8 mouse cellular contexts compared by ENCODE assay signal in the genomic region with DNA sequence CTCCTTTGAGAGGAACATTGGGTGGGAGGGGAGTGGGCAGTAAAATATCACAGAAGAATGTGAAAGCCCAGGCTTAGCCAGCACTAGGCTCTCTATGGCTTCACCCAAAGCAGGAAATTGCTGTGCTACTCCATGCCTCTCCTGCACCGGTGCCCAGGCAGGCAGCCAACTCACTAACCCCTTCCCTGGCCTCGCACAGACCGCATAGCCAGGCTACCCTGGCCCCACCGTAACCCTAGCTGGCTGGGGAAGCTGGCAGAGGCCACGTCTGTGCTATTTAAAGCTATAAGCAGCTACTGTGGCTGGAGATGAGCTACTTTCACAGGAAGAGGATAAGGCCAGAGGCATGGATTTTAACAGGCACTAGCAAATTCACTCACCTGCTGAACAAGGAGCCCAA. TPM values are rescaled to one million over a fixed set of nuclear protein-coding genes. Genes with fewer than 3 reads are reported as not detected.
A peak's percentile ranks its signal among the peaks of the same experiment; 100 is the strongest.
DNase-seq lines count a peak whose midpoint lies in the region; ATAC-seq and TF ChIP-seq lines count a peak whose summit lies in the region.

No protein-coding gene starts in this region.

- no peak overlapping the region for H3K9ac ChIP-seq in liver, embryonic 12.5 days
- H3K9ac ChIP-seq in kidney, postnatal 0 days (ENCODE audit: low read depth, low read length) = no peak overlapping the region

- TF ChIP-seq CTCF in kidney, postnatal 0 days (IDR thresholded peaks at IDR 0.05; ENCODE audit: low read depth) = no peak

- H3K4me3 ChIP-seq in liver, embryonic 12.5 days = no peak overlapping the region
- H3K4me3 ChIP-seq in kidney, postnatal 0 days (replicated peaks; ENCODE audit: low read depth, low read length) = no peak overlapping the region
- H3K4me3 ChIP-seq in megakaryocyte, embryonic 14.5 days (replicated peaks) = peak overlapping the region; percentile 80

- no peak overlapping the region for H3K27ac ChIP-seq in liver, embryonic 12.5 days
- no peak overlapping the region for H3K27ac ChIP-seq in kidney, postnatal 0 days

- no peak overlapping the region for H3K4me2 ChIP-seq in liver, embryonic 12.5 days
- H3K4me2 ChIP-seq in kidney, postnatal 0 days (ENCODE audit: low read length) = no peak overlapping the region

- H3K9me3 ChIP-seq in liver, embryonic 12.5 days (replicated peaks) = no peaks in the 10 kb centered on the region
- no peaks in the 10 kb centered on the region for H3K9me3 ChIP-seq in kidney, postnatal 0 days (replicated peaks; ENCODE audit: low read length)
- no peaks in the 10 kb centered on the region for H3K9me3 ChIP-seq in megakaryocyte, embryonic 14.5 days

- ATAC-seq in liver, embryonic 12.5 days = no peak
- ATAC-seq in kidney, postnatal 0 days (replicated peaks; ENCODE audit: low FRiP score, low read depth) = peak; percentile 82

- no peaks in the 10 kb centered on the region for H3K27me3 ChIP-seq in liver, embryonic 12.5 days (replicated peaks)
- no peaks in the 10 kb centered on the region for H3K27me3 ChIP-seq in kidney, postnatal 0 days (ENCODE audit: insufficient read depth, low read length)
- H3K27me3 ChIP-seq in megakaryocyte, embryonic 14.5 days (replicated peaks) = no peaks in the 10 kb centered on the region

- WGBS in liver, embryonic 12.5 days (ENCODE audit: insufficient replicate concordance) = 21% methylated on average over 5 of the region's 5 CpGs
- 4% methylated on average over 5 of the region's 5 CpGs for WGBS in kidney, postnatal 0 days

- H3K4me1 ChIP-seq in liver, embryonic 12.5 days = no peaks in the 10 kb centered on the region
- no peaks in the 10 kb centered on the region for H3K4me1 ChIP-seq in kidney, postnatal 0 days (replicated peaks; ENCODE audit: insufficient read depth, low read length)
- peaks cover 33% of the 10 kb centered on the region for H3K4me1 ChIP-seq in megakaryocyte, embryonic 14.5 days

- peak; percentile 28 for DNase-seq in liver
- peak; percentile 23 to 50 for DNase-seq in cerebellum, postnatal 36 days
- peak; percentile 66 to 76 for DNase-seq in heart, adult 9 months (ENCODE audit: low spot score in 2 of 2)
- DNase-seq in kidney, postnatal 0 days (ENCODE audit: low spot score) = peak; percentile 49
- DNase-seq in testis, postnatal 14 days (ENCODE audit: low spot score) = peak; percentile 11
- no peak for DNase-seq in thymus, postnatal 25 days

- no peaks in the 10 kb centered on the region for H3K36me3 ChIP-seq in liver, embryonic 12.5 days
- H3K36me3 ChIP-seq in kidney, postnatal 0 days (ENCODE audit: insufficient read depth, low read length) = no peaks in the 10 kb centered on the region
- H3K36me3 ChIP-seq in megakaryocyte, embryonic 14.5 days (replicated peaks; ENCODE audit: low read length) = no peaks in the 10 kb centered on the region

RNA-seq across cellular contexts. Expression of gene Adamts3, which starts 38.8 kb away (rescaled TPM):
- 2.1 and 2.2 TPM in 2 replicates for polyA plus RNA-seq in liver, embryonic 12.5 days (2016; fragmentation: Nextera tagmentation; extraction: Ambion mirVana)
- 1.1 and 1.2 TPM in 2 replicates for polyA plus RNA-seq in kidney, postnatal 0 days (2015; fragmentation: Nextera tagmentation; extraction: Ambion mirVana)
- polyA plus RNA-seq in megakaryocyte, embryonic 14.5 days (2012; ENCODE audit: insufficient read depth, low replicate concordance) = 0.37 and 1.2 TPM in 2 replicates
